Mouse (Mus musculus): ENCODE results near the gene Kansl3. TPM values are rescaled to one million over a fixed set of nuclear protein-coding genes. Genes with fewer than 3 reads are reported as not detected.

Kansl3 gene
- 16.2 and 18.0 TPM in 2 replicates for polyA plus RNA-seq (2015; fragmentation: Nextera tagmentation; extraction: Ambion mirVana)

DNA sequence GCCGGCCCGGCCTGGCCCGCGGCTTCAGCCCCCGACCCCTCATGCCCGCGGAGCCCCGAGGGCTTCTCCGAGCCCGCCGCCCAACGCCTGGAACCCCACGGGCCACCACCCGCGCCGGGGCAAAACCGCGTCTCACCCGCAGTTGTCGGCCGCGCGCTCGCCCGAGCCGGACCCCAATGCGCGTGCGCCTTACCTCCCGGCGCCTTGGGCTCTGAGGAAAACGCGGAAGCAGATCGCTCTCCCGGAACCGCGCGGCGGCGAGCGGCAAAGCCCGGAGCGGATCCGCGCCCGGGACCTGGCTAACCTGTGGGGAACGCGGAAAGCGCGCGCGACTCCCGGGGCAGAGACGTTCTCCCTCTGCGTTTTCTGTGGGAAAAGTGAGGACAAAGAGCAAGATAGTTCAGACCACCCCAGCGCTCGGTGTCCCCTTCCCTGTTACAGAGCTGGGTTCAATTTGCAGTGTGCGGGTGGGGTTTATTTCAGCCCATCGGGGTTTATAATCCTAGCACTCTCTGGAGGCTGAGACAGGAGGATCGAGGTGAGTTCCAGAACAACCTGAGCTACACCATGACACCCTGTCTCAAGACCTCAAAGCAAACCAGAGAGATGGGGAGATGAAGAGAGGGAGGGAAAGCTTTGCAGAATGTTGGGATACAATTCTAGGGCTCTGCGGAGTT lies at the start of gene Kansl3:
Gene Kansl3 (minus strand): TSS at position 213 of the 677 bp plus-strand sequence.
- Histone ChIP-seq H3K9me3 (ENCODE audit: control insufficient read depth, low read length) (no peaks in the 10 kb centered on the region), H3K27ac (replicated peaks) (peak within 1 kb of the TSS; percentile 91), H3K4me3 (ENCODE audit: low read depth, low read length) (peak within 1 kb of the TSS; percentile 90), H3K9ac (ENCODE audit: low read length) (peak within 1 kb of the TSS; percentile 94), H3K4me1 (replicated peaks; ENCODE audit: control insufficient read depth, insufficient read depth) (peaks cover 2% of the 10 kb centered on the region; the same call in 1 of the 2 replicates), H3K36me3 (ENCODE audit: control insufficient read depth, insufficient read depth, low read length) (no peaks in the 10 kb centered on the region), H3K4me2 (replicated peaks; ENCODE audit: low read depth) (peak within 1 kb of the TSS; percentile 77), H3K27me3 (ENCODE audit: control insufficient read depth, insufficient read depth, low read length) (no peaks in the 10 kb centered on the region)
- TF ChIP-seq CTCF (IDR thresholded peaks at IDR 0.05; ENCODE audit: low read depth) (0 out of 2 replicates have a peak, but pooled peaks have one; percentile 6), EP300 (optimal IDR thresholded peaks at IDR 0.05) (peak; percentile 82)
- DNase-seq (ENCODE audit: low spot score) (peak; percentile 95), ATAC-seq (ENCODE audit: low FRiP score, low TSS enrichment) (peak; percentile 92)
- 3% methylated on average over 61 of the region's 61 CpGs for WGBS

DNA sequence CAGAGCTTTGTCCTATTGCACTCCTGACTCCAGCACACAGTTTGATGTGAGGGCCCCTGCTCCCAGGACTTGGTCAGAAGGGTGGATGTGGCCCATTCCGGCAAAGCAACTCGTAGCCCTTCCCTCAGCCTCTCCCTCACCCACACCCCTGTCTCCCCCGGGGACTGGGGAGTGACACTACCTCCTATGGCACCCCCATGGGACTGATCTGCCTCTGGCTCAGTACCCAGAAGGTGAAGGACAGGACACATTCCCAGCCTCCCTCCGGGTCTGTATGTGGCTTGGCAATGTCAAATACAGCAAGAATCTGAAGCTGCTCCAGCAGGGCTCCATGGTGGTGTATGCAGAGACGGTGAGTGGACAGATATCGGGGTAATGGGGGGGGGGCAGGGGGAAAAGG lies 35.5 kb upstream of the Kansl3 start:
- TF ChIP-seq CTCF (IDR thresholded peaks at IDR 0.05; ENCODE audit: low read depth) (no peak), EP300 (optimal IDR thresholded peaks at IDR 0.05) (no peak)
- Histone ChIP-seq H3K4me2 (replicated peaks; ENCODE audit: low read depth) (no peak overlapping the region), H3K4me3 (ENCODE audit: low read depth, low read length) (no peak overlapping the region), H3K4me1 (replicated peaks; ENCODE audit: control insufficient read depth, insufficient read depth) (no peaks in the 10 kb centered on the region), H3K9ac (ENCODE audit: low read length) (no peak overlapping the region), H3K27ac (replicated peaks) (no peak overlapping the region), H3K27me3 (ENCODE audit: control insufficient read depth, insufficient read depth, low read length) (no peaks in the 10 kb centered on the region), H3K9me3 (ENCODE audit: control insufficient read depth, low read length) (no peaks in the 10 kb centered on the region), H3K36me3 (ENCODE audit: control insufficient read depth, insufficient read depth, low read length) (no peaks in the 10 kb centered on the region)
- WGBS, result 72% methylated on average over 6 of the region's 6 CpGs
- no peak for DNase-seq (ENCODE audit: low spot score)
- no peak for ATAC-seq (ENCODE audit: low FRiP score, low TSS enrichment)

GRCm38 (mm10) chr1:36401509-36401908 lies 32.5 kb upstream of the Kansl3 start:
- 49% methylated on average over 4 of the region's 4 CpGs for WGBS

DNA sequence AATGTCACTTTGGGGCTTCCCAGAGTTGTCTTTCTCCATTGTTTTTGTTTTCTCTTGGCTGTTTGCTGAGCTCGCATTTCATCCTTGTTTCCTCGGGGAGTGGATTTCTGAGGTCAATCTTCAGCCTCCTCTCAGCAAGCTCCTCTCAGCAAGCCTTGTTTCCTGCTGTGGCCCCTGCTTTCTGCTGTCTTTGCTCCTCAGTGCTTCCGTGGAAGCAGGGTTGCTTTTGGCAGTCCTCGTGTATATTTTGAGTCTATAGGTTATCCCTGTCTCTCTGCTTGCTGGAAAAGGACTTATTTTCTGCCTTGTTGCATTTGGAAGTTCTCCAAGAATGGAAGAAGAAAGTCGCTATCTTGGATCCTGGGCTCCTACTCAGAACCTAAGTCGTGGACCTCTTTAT lies 28.1 kb upstream of the Kansl3 start:
- ATAC-seq (ENCODE audit: low FRiP score, low TSS enrichment) (no peak), DNase-seq (ENCODE audit: low spot score) (no peak)
- Histone ChIP-seq H3K27ac (replicated peaks) (no peak overlapping the region), H3K36me3 (ENCODE audit: control insufficient read depth, insufficient read depth, low read length) (no peaks in the 10 kb centered on the region), H3K4me2 (replicated peaks; ENCODE audit: low read depth) (no peak overlapping the region), H3K9me3 (ENCODE audit: control insufficient read depth, low read length) (no peaks in the 10 kb centered on the region), H3K27me3 (ENCODE audit: control insufficient read depth, insufficient read depth, low read length) (no peaks in the 10 kb centered on the region), H3K4me3 (ENCODE audit: low read depth, low read length) (no peak overlapping the region), H3K9ac (ENCODE audit: low read length) (no peak overlapping the region), H3K4me1 (replicated peaks; ENCODE audit: control insufficient read depth, insufficient read depth) (no peaks in the 10 kb centered on the region)
- WGBS, result 15% methylated on average over 6 of the region's 6 CpGs
- TF ChIP-seq CTCF (IDR thresholded peaks at IDR 0.05; ENCODE audit: low read depth), result no peak
- no peak for TF ChIP-seq EP300 (optimal IDR thresholded peaks at IDR 0.05)

More at GRCm38 (mm10) chr1:36401509-36401908, 32.5 kb upstream of the Kansl3 start:
- Histone ChIP-seq H3K27me3 (ENCODE audit: control insufficient read depth, insufficient read depth, low read length) (no peaks in the 10 kb centered on the region), H3K9me3 (ENCODE audit: control insufficient read depth, low read length) (no peaks in the 10 kb centered on the region), H3K27ac (replicated peaks) (no peak overlapping the region), H3K9ac (ENCODE audit: low read length) (no peak overlapping the region), H3K4me3 (ENCODE audit: low read depth, low read length) (no peak overlapping the region), H3K36me3 (ENCODE audit: control insufficient read depth, insufficient read depth, low read length) (no peaks in the 10 kb centered on the region), H3K4me2 (replicated peaks; ENCODE audit: low read depth) (no peak overlapping the region), H3K4me1 (replicated peaks; ENCODE audit: control insufficient read depth, insufficient read depth) (no peaks in the 10 kb centered on the region)
- TF ChIP-seq CTCF (IDR thresholded peaks at IDR 0.05; ENCODE audit: low read depth), result no peak
- TF ChIP-seq EP300 (optimal IDR thresholded peaks at IDR 0.05), result no peak
- ATAC-seq (ENCODE audit: low FRiP score, low TSS enrichment) (no peak), DNase-seq (ENCODE audit: low spot score) (no peak)

DNA sequence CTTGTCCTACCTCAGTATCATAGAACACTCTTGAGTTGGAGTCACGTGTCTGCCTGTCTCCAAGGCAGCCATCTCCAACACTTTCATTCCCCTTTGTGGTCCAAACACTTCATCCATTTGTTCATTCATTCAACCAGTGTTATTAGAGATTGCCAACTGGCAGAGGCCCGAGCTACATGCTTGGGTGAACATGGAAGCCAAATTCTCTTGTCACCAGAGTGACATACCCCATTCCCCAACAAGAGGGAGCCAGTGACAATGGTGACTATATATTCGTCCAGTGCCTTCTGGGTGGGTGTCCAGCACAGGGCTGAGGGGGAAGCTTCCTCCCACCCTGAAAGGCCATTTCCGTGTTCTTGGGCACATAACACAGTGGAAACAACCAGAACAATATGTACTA lies 10.6 kb upstream of the Kansl3 start:
- H3K4me2 ChIP-seq (replicated peaks; ENCODE audit: low read depth), result no peak overlapping the region
- WGBS, result 69% methylated on average over 4 of the region's 4 CpGs
- H3K4me1 ChIP-seq (replicated peaks; ENCODE audit: control insufficient read depth, insufficient read depth), result no peaks in the 10 kb centered on the region
- DNase-seq (ENCODE audit: low spot score), result no peak
- no peaks in the 10 kb centered on the region for H3K9me3 ChIP-seq (ENCODE audit: control insufficient read depth, low read length)
- no peak overlapping the region for H3K4me3 ChIP-seq (ENCODE audit: low read depth, low read length)
- TF ChIP-seq CTCF (IDR thresholded peaks at IDR 0.05; ENCODE audit: low read depth), result no peak; the same call in 1 of the 2 replicates
- TF ChIP-seq EP300 (optimal IDR thresholded peaks at IDR 0.05), result no peak
- ATAC-seq (ENCODE audit: low FRiP score, low TSS enrichment), result no peak
- no peak overlapping the region for H3K9ac ChIP-seq (ENCODE audit: low read length)
- H3K27ac ChIP-seq (replicated peaks), result no peak overlapping the region
- no peaks in the 10 kb centered on the region for H3K36me3 ChIP-seq (ENCODE audit: control insufficient read depth, insufficient read depth, low read length)
- H3K27me3 ChIP-seq (ENCODE audit: control insufficient read depth, insufficient read depth, low read length), result no peaks in the 10 kb centered on the region

DNA sequence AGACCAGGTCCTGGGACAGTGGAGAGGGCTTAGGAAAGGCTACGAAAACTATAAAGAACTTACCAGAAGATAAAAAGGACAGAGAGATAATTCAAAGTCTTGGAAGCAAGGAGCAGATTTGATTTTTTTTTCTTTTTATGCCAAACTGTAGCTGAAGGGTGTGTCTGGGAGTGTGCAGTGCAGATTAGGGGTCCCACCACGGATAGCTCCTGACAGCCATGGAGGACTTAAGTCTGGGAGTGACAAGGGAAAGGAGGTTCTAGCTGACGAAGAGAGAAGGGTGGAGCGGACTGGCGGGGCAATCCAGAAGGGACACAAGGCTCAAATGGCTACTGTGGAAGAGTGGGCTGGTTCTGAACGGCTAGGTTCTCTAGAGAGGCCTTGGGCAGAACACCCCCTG lies 9.9 kb upstream of the Kansl3 start:
- Histone ChIP-seq H3K9ac (ENCODE audit: low read length) (no peak overlapping the region), H3K4me2 (replicated peaks; ENCODE audit: low read depth) (no peak overlapping the region), H3K27ac (replicated peaks) (no peak overlapping the region), H3K4me3 (ENCODE audit: low read depth, low read length) (no peak overlapping the region), H3K4me1 (replicated peaks; ENCODE audit: control insufficient read depth, insufficient read depth) (no peaks in the 10 kb centered on the region), H3K9me3 (ENCODE audit: control insufficient read depth, low read length) (no peaks in the 10 kb centered on the region), H3K36me3 (ENCODE audit: control insufficient read depth, insufficient read depth, low read length) (no peaks in the 10 kb centered on the region), H3K27me3 (ENCODE audit: control insufficient read depth, insufficient read depth, low read length) (no peaks in the 10 kb centered on the region)
- WGBS, result 69% methylated on average over 6 of the region's 6 CpGs
- no peak for DNase-seq (ENCODE audit: low spot score)
- ATAC-seq (ENCODE audit: low FRiP score, low TSS enrichment), result no peak
- TF ChIP-seq CTCF (IDR thresholded peaks at IDR 0.05; ENCODE audit: low read depth), result no peak
- TF ChIP-seq EP300 (optimal IDR thresholded peaks at IDR 0.05), result no peak

Data from stomach, postnatal 0 days (tissue).